Mouse (Mus musculus) myocyte (in vitro differentiated cells): ENCODE measurements around the gene Isoc2a.

Source experiments
- E2F4 ChIP-seq: IDR thresholded peaks from one replicate; pipeline ENCODE4 v1.6.1; 2011; ENCODE audit warnings: mild to moderate bottlenecking, control low read depth, moderate library complexity; ENCODE audit not compliant: insufficient read depth
- MAX ChIP-seq: IDR thresholded peaks from one replicate; pipeline ENCODE4 v1.6.1; 2011; ENCODE audit warnings: low read depth, mild to moderate bottlenecking, control low read depth
- MYOG ChIP-seq, 3 experiments: IDR thresholded peaks; one replicate each; pipeline ENCODE4 v1.6.1; 2011; ENCODE audit warnings: control low read depth in 2 of 3, low read depth in 2 of 3, mild to moderate bottlenecking in 2 of 3; ENCODE audit not compliant: insufficient read length in 2 of 3, control insufficient read depth in 1 of 3, insufficient read depth in 1 of 3
- POLR2A ChIP-seq: IDR thresholded peaks from one replicate; pipeline ENCODE4 v1.6.1; 2011; ENCODE audit warnings: low read depth, mild to moderate bottlenecking, control low read depth, moderate library complexity; ENCODE audit not compliant: insufficient read length
- POLR2AphosphoS2 ChIP-seq: IDR thresholded peaks from one replicate; pipeline ENCODE4 v1.6.1; 2011; ENCODE audit warnings: low read depth, control low read depth; ENCODE audit not compliant: insufficient read length
- TCF12 ChIP-seq: IDR thresholded peaks from one replicate; pipeline ENCODE4 v1.6.1; 2011; ENCODE audit warnings: mild to moderate bottlenecking, control low read depth; ENCODE audit not compliant: poor library complexity, insufficient read depth, severe bottlenecking
- USF1 ChIP-seq: IDR thresholded peaks from one replicate; pipeline ENCODE4 v1.6.1; 2011; ENCODE audit warnings: low read depth, mild to moderate bottlenecking, control low read depth, moderate library complexity

DNA sequence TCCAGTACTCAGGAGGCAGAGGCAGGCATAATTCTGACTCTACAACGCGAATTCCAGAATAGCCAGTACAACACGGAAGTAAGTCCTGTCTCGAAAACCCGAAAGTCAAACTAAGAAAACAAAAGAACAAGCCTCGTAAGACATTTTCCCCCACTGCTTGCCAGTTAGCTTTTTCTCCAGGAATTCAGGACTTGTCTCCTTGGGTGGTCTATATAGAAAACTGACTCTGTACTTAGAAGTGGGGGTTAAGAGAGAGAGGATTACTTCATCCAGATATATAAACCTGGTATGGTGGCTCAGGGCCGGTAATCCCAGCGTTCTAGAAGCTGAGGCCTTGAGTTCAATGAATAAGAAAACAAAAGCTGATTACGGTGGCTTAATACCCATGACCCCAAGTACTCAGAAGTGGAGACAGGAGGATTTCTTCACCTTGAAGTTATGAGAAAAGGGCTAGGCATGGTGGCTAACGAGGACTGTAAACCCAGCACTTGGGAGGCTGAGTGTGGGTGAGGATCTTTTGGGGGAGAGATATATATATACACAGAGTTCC is 10.2 kb upstream of the Isoc2a start:
- no peak for TF ChIP-seq POLR2A
- TF ChIP-seq E2F4 = no peak
- no peak for TF ChIP-seq POLR2AphosphoS2
- no peak for TF ChIP-seq MAX
- no peak for TF ChIP-seq TCF12
- no peak for TF ChIP-seq USF1
- TF ChIP-seq MYOG (IDR thresholded peaks at IDR 0.05; ENCODE audit: control insufficient read depth in 1 of 3, insufficient read depth in 1 of 3, insufficient read length in 2 of 3, low read depth in 2 of 3) = no peak
